Mouse (Mus musculus) heart, embryonic 16.5 days (tissue): ENCODE data around the gene Spg11. TPM values are rescaled to one million over a fixed set of nuclear protein-coding genes. Genes with fewer than 3 reads are reported as not detected.
"Not testable (repeated sequence)": the region's sequence is repeated elsewhere in the genome, so short reads cannot be mapped to it uniquely, and the experiment has no call there.

Experiments
- ATAC-seq: fragments of 200-750 bp; cut with Nextera tagmentation; replicated peaks from 2 replicates; pipeline ENCODE4 v1.8.0; 2017; ENCODE audit warnings: moderate number of reproducible peaks; ENCODE audit not compliant: insufficient read depth, low FRiP score; ENCODE audit errors: extremely low read depth
- H3K27ac ChIP-seq: fragments of 300-500 bp; sonication (generic); 2 replicates; pipeline ENCODE4 v1.5.1; 2014; ENCODE audit warnings: mild to moderate bottlenecking, low read length, control low read depth, moderate library complexity
- H3K27me3 ChIP-seq: fragments of 300-500 bp; sonication (generic); 2 replicates; pipeline ENCODE4 v1.6.1; 2014; ENCODE audit warnings: low read length, mixed read lengths; ENCODE audit not compliant: control insufficient read depth, insufficient read depth
- H3K36me3 ChIP-seq: fragments of 300-500 bp; sonication (generic); 2 replicates; pipeline ENCODE4 v1.6.1; 2014; ENCODE audit not compliant: control insufficient read depth, insufficient read depth
- H3K4me1 ChIP-seq: fragments of 300-500 bp; sonication (generic); 2 replicates; pipeline ENCODE4 v1.6.1; 2014; ENCODE audit warnings: low read length, mixed read lengths; ENCODE audit not compliant: control insufficient read depth, insufficient read depth
- H3K4me2 ChIP-seq: fragments of 300-500 bp; sonication (generic); 2 replicates; pipeline ENCODE4 v1.6.1; 2014; ENCODE audit warnings: low read depth, mild to moderate bottlenecking, control low read depth, low read length
- H3K4me3 ChIP-seq: fragments of 300-500 bp; sonication (generic); 2 replicates; pipeline ENCODE4 v1.5.1; 2014; ENCODE audit warnings: mild to moderate bottlenecking, control low read depth, low read length
- H3K9ac ChIP-seq: fragments of 300-500 bp; sonication (generic); 2 replicates; pipeline ENCODE4 v1.6.1; 2014; ENCODE audit warnings: low read length, control low read depth
- H3K9me3 ChIP-seq: fragments of 300-500 bp; sonication (generic); replicated peaks from 2 replicates; pipeline ENCODE4 v1.6.1; 2016; ENCODE audit warnings: low read length; ENCODE audit not compliant: control insufficient read depth
- WGBS: fragments of 180-500 bp; shearing (Covaris S2); extraction: QIAGEN DNeasy Blood & Tissue Kit; methylation state at CpG from one replicate; pipeline ENCODE4 v1.1.7; 2014; 5-methylcytosine and 5-hydroxymethylcytosine counted together
- polyA plus RNA-seq: library from polyadenylated mRNA; unstranded; fragments of >200 nt; fragmentation: Nextera tagmentation; extraction: Ambion mirVana; gene quantifications from 2 replicates; pipeline ENCODE4 v1.2.1, GENCODE M21; 2015

Spg11 gene
- polyA plus RNA-seq, 1 experiment from 2014 or later: 4.5 TPM

- WGBS: 75% methylated on average over 11 of the region's 11 CpGs
- Histone ChIP-seq H3K9me3 (no peaks in the 10 kb centered on the region), H3K27me3 (no peaks in the 10 kb centered on the region), H3K36me3 (peaks cover 13% of the 10 kb centered on the region), H3K4me1 (0 out of 2 replicates have a peak, but pooled peaks cover 2% of the 10 kb centered on the region), H3K27ac (no peak overlapping the region), H3K4me3 (no peak overlapping the region), H3K9ac (no peak overlapping the region), H3K4me2 (no peak overlapping the region)
- no peak for ATAC-seq
Observed at GRCm38 (mm10) chr2:122059365-122060115, 58.6 kb downstream of the Spg11 start.

GRCm38 (mm10) chr2:122043926-122044325 lies 74.3 kb downstream of the Spg11 start:
- no peaks in the 10 kb centered on the region for H3K27me3 ChIP-seq
- no peak for ATAC-seq
- H3K4me2 ChIP-seq: no peak overlapping the region
- H3K4me1 ChIP-seq: no peaks in the 10 kb centered on the region
- no peaks in the 10 kb centered on the region for H3K9me3 ChIP-seq
- no peak overlapping the region for H3K27ac ChIP-seq
- H3K36me3 ChIP-seq: peaks cover 22% of the 10 kb centered on the region
- no peak overlapping the region for H3K4me3 ChIP-seq
- no peak overlapping the region for H3K9ac ChIP-seq

GRCm38 (mm10) chr2:122036064-122036463 lies 82.1 kb downstream of the Spg11 start:
- no peak overlapping the region for H3K27ac ChIP-seq
- H3K9ac ChIP-seq: no peak overlapping the region
- 61% methylated on average over 3 of the region's 3 CpGs for WGBS
- peaks cover 6% of the 10 kb centered on the region; the same call in 1 of the 2 replicates for H3K36me3 ChIP-seq
- ATAC-seq: no peak
- no peaks in the 10 kb centered on the region for H3K27me3 ChIP-seq
- H3K4me3 ChIP-seq: no peak overlapping the region
- no peaks in the 10 kb centered on the region for H3K9me3 ChIP-seq
- no peak overlapping the region for H3K4me2 ChIP-seq
- no peaks in the 10 kb centered on the region; the same call in 1 of the 2 replicates for H3K4me1 ChIP-seq

GRCm38 (mm10) chr2:122031970-122032369 lies 86.2 kb downstream of the Spg11 start:
- no peak overlapping the region for H3K27ac ChIP-seq
- H3K4me1 ChIP-seq: peaks cover 12% of the 10 kb centered on the region
- H3K36me3 ChIP-seq: peaks cover 4% of the 10 kb centered on the region; the same call in 1 of the 2 replicates
- 69% methylated on average over 6 of the region's 6 CpGs for WGBS
- no peaks in the 10 kb centered on the region for H3K9me3 ChIP-seq
- no peak for ATAC-seq
- no peak overlapping the region for H3K4me3 ChIP-seq
- no peaks in the 10 kb centered on the region for H3K27me3 ChIP-seq
- no peak overlapping the region for H3K4me2 ChIP-seq
- H3K9ac ChIP-seq: no peak overlapping the region

- Histone ChIP-seq H3K36me3 (peaks cover 4% of the 10 kb centered on the region; the same call in 1 of the 2 replicates), H3K4me2 (peak overlapping the region; percentile 90), H3K9me3 (no peaks in the 10 kb centered on the region), H3K27ac (peak overlapping the region; percentile 93), H3K4me1 (peaks cover 12% of the 10 kb centered on the region), H3K4me3 (peak overlapping the region; percentile 80), H3K9ac (peak overlapping the region; percentile 90), H3K27me3 (no peaks in the 10 kb centered on the region)
- peak; percentile 42 for ATAC-seq
- under 1% methylated on average over 71 of the region's 71 CpGs for WGBS
Observed at GRCm38 (mm10) chr2:122028756-122029700, 89.2 kb downstream of the Spg11 start.

GRCm38 (mm10) chr2:122027862-122028755 lies 90.1 kb downstream of the Spg11 start, which contains the start of gene Eif3j1:
Gene Eif3j1, plus strand, starts transcription at chr2:122028546.
- under 1% methylated on average over 46 of the region's 67 CpGs for WGBS

GRCm38 (mm10) chr2:122027091-122027490 lies 91.1 kb downstream of the Spg11 start:
- not testable (repeated sequence) for H3K4me3 ChIP-seq, ATAC-seq, H3K36me3 ChIP-seq, H3K4me2 ChIP-seq, H3K9me3 ChIP-seq, H3K9ac ChIP-seq, H3K27me3 ChIP-seq, H3K27ac ChIP-seq
- WGBS: 91% methylated on average over 10 of the region's 10 CpGs
- H3K4me1 ChIP-seq: peaks cover 12% of the 10 kb centered on the region

More at GRCm38 (mm10) chr2:122027862-122028755, 90.1 kb downstream of the Spg11 start, which contains the start of gene Eif3j1:
- Histone ChIP-seq H3K36me3 (no peaks in the 10 kb centered on the region), H3K27ac (peak within 1 kb of the TSS; percentile 95), H3K4me2 (peak within 1 kb of the TSS; percentile 90), H3K4me1 (peaks cover 12% of the 10 kb centered on the region), H3K9ac (peak within 1 kb of the TSS; percentile 90), H3K9me3 (no peaks in the 10 kb centered on the region), H3K27me3 (no peaks in the 10 kb centered on the region), H3K4me3 (peak within 1 kb of the TSS; percentile 80)
- ATAC-seq: peak; percentile 99

- Histone ChIP-seq H3K4me3 (no peak overlapping the region), H3K4me2 (no peak overlapping the region), H3K27me3 (no peaks in the 10 kb centered on the region), H3K36me3 (no peaks in the 10 kb centered on the region), H3K9me3 (no peaks in the 10 kb centered on the region), H3K9ac (no peak overlapping the region), H3K27ac (no peak overlapping the region), H3K4me1 (no peaks in the 10 kb centered on the region)
- ATAC-seq: no peak
- 76% methylated on average over 2 of the region's 2 CpGs for WGBS
Observed at GRCm38 (mm10) chr2:122022284-122022683, 95.9 kb downstream of the Spg11 start.
